8 mouse cellular contexts compared by ENCODE assay signal in the genomic region with DNA sequence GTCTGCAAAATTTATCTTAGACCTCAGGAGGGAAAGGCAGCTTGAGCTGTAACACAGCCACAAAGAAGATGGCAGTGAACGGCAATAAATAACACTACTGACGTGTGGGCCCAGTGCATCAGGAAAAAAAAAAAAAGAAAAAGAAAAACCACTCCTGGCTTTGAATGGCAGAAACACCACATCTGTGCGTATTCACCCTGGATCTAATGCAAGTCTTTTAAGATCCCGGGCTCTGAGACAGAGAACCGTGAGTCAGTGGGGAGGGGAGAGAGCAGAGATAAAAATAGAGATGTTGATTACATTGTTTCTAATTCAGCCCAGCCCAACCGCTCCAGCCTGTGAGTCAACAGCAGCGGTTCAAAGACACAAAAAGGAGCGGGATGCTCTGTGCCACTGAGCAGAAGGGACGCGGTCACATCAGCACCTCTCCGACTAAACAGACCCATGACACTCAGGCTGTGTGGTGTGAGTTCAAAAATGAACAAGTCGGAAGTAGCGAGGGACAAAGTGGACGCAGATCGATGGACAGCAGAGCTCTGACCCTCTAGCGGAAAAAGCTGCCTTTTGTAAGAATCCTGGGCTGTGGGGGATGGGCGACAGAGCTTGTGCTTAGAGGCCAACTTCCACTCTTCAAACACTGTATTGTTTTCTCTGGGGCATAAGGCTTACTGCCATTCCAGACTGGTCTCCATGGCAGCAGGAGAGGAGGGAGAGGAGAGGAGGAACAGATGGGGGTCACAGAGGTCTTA.
DNase-seq lines count a peak whose midpoint lies in the region; ATAC-seq and TF ChIP-seq lines count a peak whose summit lies in the region.

No protein-coding gene starts in this region.

- no peaks in the 10 kb centered on the region for H3K36me3 ChIP-seq in heart, embryonic 13.5 days
- no peaks in the 10 kb centered on the region for H3K36me3 ChIP-seq in kidney, embryonic 15.5 days
- no peaks in the 10 kb centered on the region for H3K36me3 ChIP-seq in liver, embryonic 11.5 days (ENCODE audit: control insufficient read depth, insufficient read depth, low read length)
- no peaks in the 10 kb centered on the region for H3K36me3 ChIP-seq in midbrain, postnatal 0 days (ENCODE audit: insufficient read depth, low read length)
- no peaks in the 10 kb centered on the region for H3K36me3 ChIP-seq in stomach, embryonic 14.5 days (ENCODE audit: control insufficient read depth, insufficient read depth, low read length)

- peak overlapping the region; percentile 79 for H3K9ac ChIP-seq in heart, embryonic 13.5 days
- H3K9ac ChIP-seq in kidney, embryonic 15.5 days, result peak overlapping the region; percentile 24; the same call in 1 of the 2 replicates
- 0 out of 2 replicates have a peak overlapping the region, but pooled peaks have one; percentile 11 for H3K9ac ChIP-seq in liver, embryonic 11.5 days (ENCODE audit: low read depth, low read length)
- 0 out of 2 replicates have a peak overlapping the region, but pooled peaks have one; percentile 6 for H3K9ac ChIP-seq in midbrain, postnatal 0 days (replicated peaks; ENCODE audit: low read length, poor library complexity, severe bottlenecking)
- no peak overlapping the region for H3K9ac ChIP-seq in stomach, embryonic 14.5 days (replicated peaks; ENCODE audit: low read depth, low read length)

- under 1% methylated on average over 17 of the region's 17 CpGs for WGBS in heart, embryonic 13.5 days
- 2% methylated on average over 17 of the region's 17 CpGs for WGBS in kidney, embryonic 15.5 days
- WGBS in liver, embryonic 11.5 days, result 1% methylated on average over 17 of the region's 17 CpGs
- WGBS in midbrain, postnatal 0 days, result under 1% methylated on average over 17 of the region's 17 CpGs
- 2% methylated on average over 17 of the region's 17 CpGs for WGBS in stomach, embryonic 14.5 days

- H3K9me3 ChIP-seq in heart, embryonic 13.5 days, result no peaks in the 10 kb centered on the region
- no peaks in the 10 kb centered on the region for H3K9me3 ChIP-seq in kidney, embryonic 15.5 days (replicated peaks)
- no peaks in the 10 kb centered on the region for H3K9me3 ChIP-seq in liver, embryonic 11.5 days (ENCODE audit: control insufficient read depth, low read length)
- no peaks in the 10 kb centered on the region for H3K9me3 ChIP-seq in midbrain, postnatal 0 days (ENCODE audit: low read length)
- no peaks in the 10 kb centered on the region for H3K9me3 ChIP-seq in stomach, embryonic 14.5 days (ENCODE audit: control insufficient read depth, low read depth, low read length)

- peaks cover 37% of the 10 kb centered on the region for H3K4me1 ChIP-seq in heart, embryonic 13.5 days
- peaks cover 35% of the 10 kb centered on the region for H3K4me1 ChIP-seq in kidney, embryonic 15.5 days
- H3K4me1 ChIP-seq in liver, embryonic 11.5 days (replicated peaks; ENCODE audit: control insufficient read depth, insufficient read depth, low read length), result peaks cover 23% of the 10 kb centered on the region
- H3K4me1 ChIP-seq in midbrain, postnatal 0 days (ENCODE audit: insufficient read depth, low read length), result peaks cover 8% of the 10 kb centered on the region
- H3K4me1 ChIP-seq in stomach, embryonic 14.5 days (ENCODE audit: control insufficient read depth, insufficient read depth, low read length), result peaks cover 12% of the 10 kb centered on the region

- peak; percentile 76 for DNase-seq in layer of hippocampus, adult 11-12 months (ENCODE audit: low spot score)
- DNase-seq in layer of hippocampus, adult 9-10 months (ENCODE audit: low spot score), result no peak
- peak; percentile 83 for DNase-seq in fibroblast of lung, adult 2 months (ENCODE audit: low read depth)
- peak; percentile 63 for DNase-seq in liver, embryonic 11.5 days (ENCODE audit: low spot score)
- DNase-seq in midbrain, postnatal 0 days (ENCODE audit: low spot score), result peak; percentile 87

- H3K27me3 ChIP-seq in heart, embryonic 13.5 days (replicated peaks), result no peaks in the 10 kb centered on the region
- no peaks in the 10 kb centered on the region for H3K27me3 ChIP-seq in kidney, embryonic 15.5 days
- H3K27me3 ChIP-seq in liver, embryonic 11.5 days (replicated peaks; ENCODE audit: control insufficient read depth, insufficient read depth, low read length), result no peaks in the 10 kb centered on the region
- H3K27me3 ChIP-seq in midbrain, postnatal 0 days (ENCODE audit: insufficient read depth, low read length), result no peaks in the 10 kb centered on the region
- H3K27me3 ChIP-seq in stomach, embryonic 14.5 days (ENCODE audit: control insufficient read depth, insufficient read depth, low read length), result no peaks in the 10 kb centered on the region

- peak overlapping the region; percentile 53 for H3K4me3 ChIP-seq in heart, embryonic 13.5 days
- H3K4me3 ChIP-seq in kidney, embryonic 15.5 days (replicated peaks), result peak overlapping the region; percentile 31
- H3K4me3 ChIP-seq in liver, embryonic 11.5 days (ENCODE audit: low read depth, low read length), result peak overlapping the region; percentile 25
- no peak overlapping the region; the same call in 1 of the 2 replicates for H3K4me3 ChIP-seq in midbrain, postnatal 0 days (ENCODE audit: low read depth, low read length)
- H3K4me3 ChIP-seq in stomach, embryonic 14.5 days (ENCODE audit: low read depth, low read length), result peak overlapping the region; percentile 22

- H3K27ac ChIP-seq in heart, embryonic 13.5 days (replicated peaks), result peak overlapping the region; percentile 92
- peak overlapping the region; percentile 93 for H3K27ac ChIP-seq in kidney, embryonic 15.5 days
- H3K27ac ChIP-seq in liver, embryonic 11.5 days (ENCODE audit: low read depth, low read length), result peak overlapping the region; percentile 46; the same call in 1 of the 2 replicates
- peak overlapping the region; percentile 34 for H3K27ac ChIP-seq in midbrain, postnatal 0 days (ENCODE audit: low read depth, low read length)
- peak overlapping the region; percentile 83 for H3K27ac ChIP-seq in stomach, embryonic 14.5 days (ENCODE audit: low read length)

- 0 out of 2 replicates have a peak, but pooled peaks have one; percentile 5 for TF ChIP-seq CTCF in midbrain, postnatal 0 days (IDR thresholded peaks at IDR 0.05)

- ATAC-seq in heart, embryonic 13.5 days (ENCODE audit: extremely low read depth, insufficient number of reproducible peaks, low FRiP score, low TSS enrichment), result no peak; the same call in 1 of the 2 replicates
- peak; percentile 89 for ATAC-seq in kidney, embryonic 15.5 days (replicated peaks; ENCODE audit: low FRiP score)
- peak; percentile 61 for ATAC-seq in liver, embryonic 11.5 days (replicated peaks; ENCODE audit: low FRiP score)
- ATAC-seq in midbrain, postnatal 0 days (ENCODE audit: low FRiP score), result peak; percentile 75
- ATAC-seq in stomach, embryonic 14.5 days (ENCODE audit: insufficient number of reproducible peaks, insufficient read depth, low FRiP score, low read depth), result peak; percentile 73

- H3K4me2 ChIP-seq in heart, embryonic 13.5 days, result peak overlapping the region; percentile 74
- peak overlapping the region; percentile 55 for H3K4me2 ChIP-seq in kidney, embryonic 15.5 days
- H3K4me2 ChIP-seq in liver, embryonic 11.5 days, result peak overlapping the region; percentile 59
- peak overlapping the region; percentile 37 for H3K4me2 ChIP-seq in midbrain, postnatal 0 days (ENCODE audit: low read depth, low read length, poor library complexity, severe bottlenecking)
- peak overlapping the region; percentile 44 for H3K4me2 ChIP-seq in stomach, embryonic 14.5 days (replicated peaks; ENCODE audit: low read depth, low read length)

Comparison
In these comparisons a context has a peak if more than half of its experiments do, and no peak if none do; other contexts are left out.
1. H3K27ac ChIP-seq: peak in every context shown above with its lines; median percentile 93 in kidney, embryonic 15.5 days; 92 in heart, embryonic 13.5 days; 83 in stomach, embryonic 14.5 days; 46 in liver, embryonic 11.5 days; 34 in midbrain, postnatal 0 days.